Mouse (Mus musculus): ENCODE results near the gene Atf3. TPM values are rescaled to one million over a fixed set of nuclear protein-coding genes. Genes with fewer than 3 reads are reported as not detected.

Atf3 gene
- total RNA-seq, 1 experiment from 2014 or later = 4.8 TPM

DNA sequence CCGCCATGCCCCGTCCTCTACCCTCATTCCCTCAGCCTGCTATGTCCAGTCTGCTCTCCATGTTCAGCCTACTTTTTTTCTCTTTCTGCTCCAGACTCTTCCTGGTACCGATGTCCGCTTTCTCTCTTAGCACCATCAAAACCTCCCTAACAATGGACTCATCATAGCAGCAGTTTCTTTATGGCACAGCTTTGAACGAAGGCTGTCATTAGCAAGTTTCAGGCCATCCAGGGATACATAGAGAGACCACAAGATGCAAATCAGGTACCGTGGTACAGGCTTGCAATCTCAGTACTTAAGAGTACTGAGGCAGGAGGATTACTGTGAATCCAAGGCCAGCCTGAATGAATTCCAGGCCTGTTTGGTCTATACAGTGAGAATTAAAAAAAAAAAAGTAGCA is 25.1 kb downstream of the Atf3 start:
- no peak for DNase-seq

DNA sequence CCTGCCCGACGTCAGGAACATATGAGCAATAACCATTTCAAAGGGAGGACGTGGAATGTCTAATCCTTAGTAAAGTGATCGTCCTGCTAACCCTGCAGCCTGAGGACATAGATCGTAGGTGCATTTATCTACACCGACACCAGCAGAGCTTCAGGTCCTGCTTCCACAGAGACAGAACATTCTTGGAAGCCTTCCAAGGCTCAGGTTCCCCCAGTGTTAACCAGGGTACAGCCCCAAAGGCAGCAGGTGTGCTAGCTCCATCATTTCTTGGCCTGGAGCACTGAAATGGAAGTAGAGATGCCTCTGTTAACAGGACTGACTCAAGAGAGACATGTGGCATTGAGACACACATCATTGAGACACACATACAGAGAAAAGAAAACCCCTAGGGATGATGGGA is 25.6 kb downstream of the Atf3 start:
- DNase-seq = no peak

DNA sequence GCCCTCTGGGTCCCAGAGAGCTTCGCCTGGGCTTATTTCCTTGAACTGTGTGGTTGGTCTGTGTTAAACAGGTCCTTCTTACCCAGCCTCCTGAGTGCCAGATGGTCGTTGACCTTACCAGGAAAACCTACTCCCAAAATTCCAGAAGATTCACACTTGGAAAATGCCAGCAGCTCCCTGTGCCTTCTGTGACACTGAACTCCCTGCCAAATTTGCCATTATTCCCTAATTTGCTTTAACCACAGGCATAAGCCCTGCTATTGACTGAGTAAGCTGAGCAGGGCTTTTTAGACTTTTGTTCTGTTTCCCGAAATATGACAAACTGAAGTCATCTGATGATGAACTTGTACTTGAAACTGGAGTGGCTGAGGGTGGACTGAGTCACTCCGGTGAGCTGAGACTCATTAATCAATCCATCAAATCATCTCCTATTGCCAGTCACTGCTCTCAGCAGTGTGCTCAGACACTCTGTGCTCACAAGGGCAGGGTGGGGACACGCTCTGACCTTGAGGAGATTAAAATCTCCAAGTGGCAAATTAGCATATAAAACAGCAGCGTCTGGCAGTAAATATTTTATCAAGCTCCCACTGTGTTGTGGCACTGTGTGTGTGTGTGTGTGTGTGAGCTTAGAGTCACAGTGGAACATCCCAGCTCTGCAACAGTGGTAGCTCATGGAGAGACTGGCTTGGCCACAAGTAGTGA is 28.0 kb downstream of the Atf3 start:
- no peak for DNase-seq

DNA sequence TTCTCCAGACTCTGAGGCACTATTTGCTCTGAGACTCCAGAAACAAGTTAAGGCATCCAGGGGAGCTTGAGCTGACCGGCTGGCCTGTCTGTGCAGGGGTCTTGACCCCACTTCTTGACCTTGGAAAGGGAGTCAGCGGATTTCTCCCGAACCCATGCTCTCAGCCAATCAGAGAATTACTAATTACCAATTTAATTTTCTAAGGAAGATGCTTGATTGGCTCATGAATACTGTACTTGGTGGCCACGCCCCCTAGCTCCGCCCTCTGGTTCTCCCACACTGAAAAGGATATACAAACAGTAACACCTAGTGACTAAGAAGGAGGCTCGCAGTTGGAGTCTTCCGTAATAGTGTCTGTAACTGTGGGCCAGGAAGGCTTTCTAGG is 31.5 kb downstream of the Atf3 start:
- DNase-seq = no peak

DNA sequence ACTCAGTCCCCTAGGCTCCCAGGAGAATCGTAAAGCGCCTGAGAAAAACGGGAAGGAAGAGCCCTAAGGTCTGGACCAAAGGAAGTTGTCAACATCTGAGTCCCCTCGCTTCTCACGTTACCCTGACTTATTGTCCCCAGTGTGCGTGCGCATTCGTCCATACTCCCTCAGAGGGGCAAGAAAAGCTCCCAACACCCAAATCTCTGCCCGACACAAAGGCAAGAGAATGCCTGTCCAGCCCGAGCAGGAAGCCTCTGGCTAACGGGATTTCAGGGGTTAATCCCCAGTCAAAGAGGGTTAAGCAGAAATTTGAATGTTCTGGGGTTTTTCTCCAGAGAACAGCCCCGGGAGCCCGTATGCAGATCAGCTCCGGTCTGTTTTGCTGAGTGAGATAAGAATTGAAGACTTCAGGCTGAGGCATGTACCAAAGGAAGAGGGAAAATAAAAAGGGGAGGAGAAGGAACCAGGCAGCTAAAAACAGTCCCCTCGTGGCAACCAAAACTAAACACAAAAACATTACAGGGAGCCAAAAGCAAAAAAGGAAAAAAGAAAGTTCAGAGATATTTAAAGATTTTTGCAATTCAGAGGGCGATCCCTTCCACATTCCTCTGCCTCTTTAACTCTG is 32.0 kb downstream of the Atf3 start:
- DNase-seq = no peak

DNA sequence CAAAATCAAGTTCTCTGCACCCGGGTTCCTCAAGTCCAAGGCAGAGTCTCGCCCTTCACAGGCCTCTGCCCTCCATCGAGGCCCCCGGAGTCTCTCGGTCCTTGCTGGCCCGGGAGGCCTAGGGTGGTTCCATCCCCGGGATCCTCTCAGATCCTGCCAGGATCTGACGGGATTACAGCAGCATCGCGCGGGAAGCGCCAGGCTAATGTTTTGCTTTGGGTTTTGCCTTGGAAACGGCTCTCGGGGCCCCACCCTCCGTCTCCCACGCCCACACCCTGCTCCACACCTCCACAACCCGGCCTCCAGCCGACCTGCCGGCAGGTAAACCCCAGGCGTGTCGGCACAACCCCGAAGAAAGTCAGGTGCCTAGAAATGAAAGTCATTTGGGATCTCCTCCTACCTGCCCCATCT is 33.0 kb downstream of the Atf3 start:
- peak; percentile 48 for DNase-seq

DNA sequence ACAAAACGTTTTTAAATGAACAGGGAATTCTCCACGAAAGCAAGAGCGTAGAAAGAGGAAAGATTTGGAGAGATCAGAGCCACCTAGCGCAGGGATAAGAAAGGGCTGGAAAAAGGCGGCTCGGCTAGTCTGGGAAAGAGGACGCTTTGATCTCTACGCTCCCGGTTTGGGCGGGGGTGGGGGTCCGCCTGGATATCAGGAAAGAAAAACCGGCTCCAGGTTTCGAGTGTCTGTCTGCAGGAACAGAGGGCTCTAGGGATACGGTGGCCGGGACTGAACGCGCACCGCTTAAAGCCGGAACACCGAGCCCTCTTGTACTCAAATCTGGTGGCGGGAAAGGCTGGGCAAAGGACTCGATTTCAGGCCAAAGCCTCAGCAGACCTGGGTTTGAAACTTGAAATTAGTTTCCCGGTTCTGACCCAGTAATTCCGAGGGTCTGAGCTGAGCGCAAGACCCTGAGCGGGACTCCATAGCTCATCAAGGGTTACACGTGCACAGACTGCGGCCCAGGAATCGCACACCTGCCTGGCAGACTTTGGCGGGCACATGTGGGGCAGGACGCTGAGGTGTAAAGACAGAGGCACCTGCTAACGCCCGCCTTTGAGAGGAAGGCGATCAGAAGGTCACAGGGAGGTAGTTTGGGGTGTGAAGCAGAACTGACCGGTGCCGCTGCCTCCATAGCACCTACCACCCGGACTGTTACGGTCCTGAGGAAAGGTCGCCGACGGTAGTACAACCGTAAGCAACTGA is 33.6 kb downstream of the Atf3 start:
- DNase-seq = peak; percentile 36

DNA sequence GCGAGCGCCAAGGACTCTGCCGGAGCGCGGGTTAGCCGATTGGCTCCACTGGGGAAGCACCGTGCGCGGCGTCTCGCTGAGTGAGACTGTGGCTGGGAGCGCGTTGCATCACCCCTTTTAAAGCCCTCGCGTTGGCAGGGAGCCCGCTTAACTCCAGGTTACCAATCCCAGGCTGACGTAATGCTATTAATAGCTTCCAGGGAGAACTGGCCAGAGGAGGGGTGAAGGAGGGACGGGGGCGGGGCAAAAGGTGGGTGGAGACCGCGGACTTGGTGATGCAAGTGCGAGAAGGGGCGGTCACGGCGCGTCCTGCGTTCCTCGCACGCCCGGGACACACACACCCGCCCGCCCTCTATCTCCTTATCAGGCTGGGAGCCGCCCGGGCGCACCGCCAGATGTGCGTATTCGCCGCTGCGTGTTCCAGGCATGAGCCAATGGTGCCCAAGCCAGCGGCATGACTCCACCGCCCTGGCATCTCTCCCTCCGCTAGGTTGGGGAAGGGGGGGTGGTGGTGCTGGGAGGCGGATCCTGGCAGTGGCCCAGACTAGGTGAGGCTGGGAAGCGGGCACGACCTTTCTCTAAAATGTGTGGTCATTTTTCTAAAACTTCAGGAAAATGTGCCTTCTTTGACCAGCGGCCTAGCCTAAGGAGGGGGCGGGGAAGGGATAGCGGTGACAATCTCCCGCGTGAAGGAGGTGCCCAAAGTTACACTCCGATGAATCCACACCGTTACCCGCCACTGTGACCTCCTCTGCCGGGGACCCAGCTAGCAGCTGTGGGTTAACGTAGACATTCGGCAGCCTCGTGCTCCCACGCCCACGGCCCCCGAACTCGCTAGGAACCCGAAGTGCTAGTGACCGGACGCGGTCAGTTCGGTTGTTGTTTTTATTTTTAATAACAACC is 34.4 kb downstream of the Atf3 start:
- DNase-seq = peak; percentile 100

DNA sequence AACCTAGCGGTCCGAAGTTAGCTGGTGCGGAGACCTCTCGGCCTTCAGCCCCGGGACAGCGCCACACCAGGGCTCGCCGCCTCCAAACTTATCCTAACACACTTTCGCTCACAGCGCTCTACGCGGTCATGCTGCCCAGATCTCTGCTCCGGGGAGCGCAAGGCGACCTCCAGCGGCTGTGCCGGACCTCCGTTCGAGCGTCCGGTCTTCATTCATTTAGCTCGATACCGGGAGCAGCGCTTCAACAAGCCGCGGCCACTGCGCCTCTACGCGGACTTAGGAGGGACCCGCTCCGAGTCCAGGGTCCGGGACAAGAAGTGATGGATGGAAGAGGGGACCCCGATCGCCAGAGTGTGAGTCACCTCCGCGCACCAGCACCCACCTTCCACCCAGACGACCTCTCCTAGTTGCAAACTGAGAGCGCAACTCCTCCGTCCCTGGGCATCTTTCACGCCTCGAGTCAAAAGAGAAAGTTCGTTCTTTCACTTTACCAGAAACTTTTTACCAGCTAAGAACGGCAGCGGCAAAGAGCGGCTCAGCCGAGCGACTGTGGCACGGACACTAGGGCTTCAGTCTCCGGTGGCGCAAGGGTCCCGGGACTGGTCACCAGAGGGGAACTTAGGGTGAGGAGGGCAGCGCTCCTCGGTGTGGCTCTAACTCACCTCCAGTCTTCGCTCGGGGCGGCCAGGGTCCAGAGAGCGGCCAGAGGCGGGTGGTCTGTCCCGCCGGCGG is 35.2 kb downstream of the Atf3 start:
- DNase-seq = peak; percentile 79

DNA sequence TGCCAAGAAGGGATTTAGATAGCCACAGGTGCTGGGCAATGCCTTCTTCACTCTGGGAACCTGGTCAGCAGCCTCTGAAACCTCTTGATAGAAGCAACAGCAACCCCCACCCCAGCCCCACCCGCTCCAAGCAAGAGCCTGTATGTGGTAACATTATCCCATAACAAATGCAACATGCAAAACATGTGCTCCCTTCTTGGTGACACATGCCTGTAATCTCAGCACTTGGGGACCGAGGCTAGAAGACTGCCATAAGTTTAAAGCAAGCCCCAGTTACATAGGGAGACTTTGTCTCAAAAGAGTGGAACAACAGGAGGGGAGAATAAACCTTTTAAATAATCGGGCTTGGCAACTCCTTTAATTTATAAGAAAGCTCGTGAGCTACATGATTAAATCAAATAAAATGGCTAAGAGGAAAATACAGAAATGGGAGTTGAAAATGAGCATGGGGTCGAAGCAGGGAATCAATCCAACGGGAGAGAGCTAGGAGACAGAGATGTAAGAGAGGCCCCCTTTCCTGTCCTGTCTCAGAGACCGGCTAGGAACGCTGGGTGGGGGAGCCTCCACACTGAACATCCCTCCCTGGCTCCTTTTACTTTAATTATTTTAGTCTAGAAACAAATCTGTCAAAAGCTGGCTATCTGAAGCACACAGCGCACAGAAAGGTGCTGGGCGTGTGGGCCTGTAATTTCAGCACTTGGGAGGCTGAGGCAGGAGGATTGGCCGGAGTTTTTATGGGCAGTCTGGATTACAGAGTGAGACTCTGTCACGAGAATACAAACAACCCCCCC is 36.2 kb downstream of the Atf3 start:
- no peak for DNase-seq

DNA sequence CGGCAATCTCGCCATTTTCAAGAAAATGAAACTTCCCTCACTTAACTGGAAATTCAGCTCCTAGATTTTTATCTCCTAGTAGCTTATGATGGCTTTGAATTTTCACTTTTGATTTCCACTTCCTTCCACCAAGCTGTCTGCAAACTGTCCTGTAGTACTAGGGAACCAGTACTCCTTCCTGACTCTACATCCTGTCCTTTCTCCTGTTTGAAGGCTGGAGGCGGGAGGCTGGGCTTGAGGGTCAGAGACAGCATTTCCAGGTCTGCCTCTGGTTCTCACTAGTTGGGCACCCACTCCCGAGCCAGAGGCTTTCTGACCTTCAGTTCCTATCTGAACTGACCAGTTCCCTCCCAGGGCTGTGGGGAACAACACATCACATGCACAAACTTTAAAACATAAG is 37.4 kb downstream of the Atf3 start:
- DNase-seq = peak; percentile 34

DNA sequence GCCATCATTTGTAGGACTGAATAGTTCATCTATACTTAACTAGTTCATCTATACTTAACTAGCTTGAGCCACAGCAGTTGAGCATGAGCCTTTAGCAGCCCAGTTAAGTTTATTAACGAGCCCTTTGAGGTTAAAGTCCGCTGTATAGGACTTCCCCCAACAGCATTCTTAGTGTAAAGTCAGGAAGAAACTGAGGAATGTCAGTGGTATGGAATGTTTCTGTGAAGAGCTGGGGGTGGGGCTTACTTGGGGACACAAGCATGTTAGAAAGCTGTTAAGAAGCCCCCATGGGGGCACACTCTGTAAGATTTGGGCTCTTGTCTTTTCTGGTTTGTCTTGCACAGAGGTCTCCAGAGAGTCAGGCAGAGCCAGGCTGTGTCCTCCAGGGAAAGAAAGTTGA is 38.0 kb downstream of the Atf3 start:
- DNase-seq = no peak

DNA sequence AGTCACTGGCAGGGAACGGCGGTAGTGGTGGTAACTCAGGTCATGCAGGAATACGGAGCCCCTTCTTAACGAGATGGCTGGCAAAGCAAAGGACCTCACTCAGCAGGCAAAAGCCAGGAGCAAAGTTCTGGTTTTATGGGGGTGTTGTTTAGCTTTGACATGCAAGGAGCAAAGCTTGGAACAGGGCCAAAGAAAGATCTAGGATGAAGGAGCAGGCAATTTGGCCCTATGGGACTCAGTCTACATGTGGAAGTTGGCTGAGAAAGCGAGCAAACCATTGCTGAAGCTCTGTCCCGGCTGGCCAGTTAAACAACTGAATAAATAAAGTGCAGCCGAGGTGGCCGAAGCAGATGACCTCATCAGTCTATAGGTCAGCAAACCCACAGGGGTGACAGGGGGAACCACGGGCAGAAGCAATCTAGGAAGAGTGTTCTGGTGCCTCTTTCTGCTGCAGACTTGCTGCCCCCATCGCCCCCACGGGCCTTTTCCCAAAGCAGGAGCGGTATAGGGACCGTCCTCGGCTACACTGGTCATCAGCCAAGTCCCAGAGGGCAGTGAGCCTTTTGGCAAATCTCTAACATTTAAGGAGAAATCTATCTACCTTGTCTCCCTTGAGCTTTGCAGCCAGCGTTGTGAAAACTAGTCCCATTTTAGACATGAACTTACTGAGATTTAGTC is 39.2 kb downstream of the Atf3 start:
- DNase-seq = no peak

DNA sequence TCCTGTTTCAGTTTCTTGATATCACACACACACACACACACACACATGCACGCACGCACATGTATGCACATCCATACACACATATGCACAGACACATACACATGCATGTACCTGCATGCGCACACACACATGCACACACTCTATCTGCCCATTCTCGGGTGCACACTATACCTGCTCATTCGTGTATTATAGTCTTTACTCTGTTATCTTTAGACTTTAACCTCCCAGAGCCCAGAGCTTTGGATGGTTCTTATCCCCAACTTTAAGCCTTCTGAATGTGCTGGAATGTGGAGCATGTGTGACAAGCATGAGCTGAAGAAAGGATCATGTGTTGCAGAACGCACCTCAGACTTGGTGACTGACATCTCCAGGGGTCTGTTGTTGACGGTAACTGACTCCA is 41.0 kb downstream of the Atf3 start:
- no peak for DNase-seq

DNA sequence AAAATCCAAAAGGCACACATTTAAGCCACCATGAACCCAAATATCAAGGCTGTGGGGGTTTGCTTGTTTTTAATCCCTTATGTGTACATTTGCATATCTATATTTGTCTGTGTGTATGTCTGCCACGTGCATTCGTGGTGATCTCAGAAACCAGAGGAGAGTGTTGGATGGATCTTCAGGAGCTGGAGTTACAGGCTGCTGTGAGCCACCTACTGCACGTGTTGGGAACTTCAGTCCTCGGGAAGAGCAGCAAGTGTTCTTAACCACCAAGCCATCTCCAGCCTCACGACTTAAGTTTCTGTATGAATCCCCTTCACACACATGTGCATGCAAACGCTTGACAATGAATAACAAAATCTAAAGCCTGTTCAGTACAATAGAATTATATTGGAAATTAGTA is 45.4 kb downstream of the Atf3 start:
- DNase-seq = peak; percentile 46

DNA sequence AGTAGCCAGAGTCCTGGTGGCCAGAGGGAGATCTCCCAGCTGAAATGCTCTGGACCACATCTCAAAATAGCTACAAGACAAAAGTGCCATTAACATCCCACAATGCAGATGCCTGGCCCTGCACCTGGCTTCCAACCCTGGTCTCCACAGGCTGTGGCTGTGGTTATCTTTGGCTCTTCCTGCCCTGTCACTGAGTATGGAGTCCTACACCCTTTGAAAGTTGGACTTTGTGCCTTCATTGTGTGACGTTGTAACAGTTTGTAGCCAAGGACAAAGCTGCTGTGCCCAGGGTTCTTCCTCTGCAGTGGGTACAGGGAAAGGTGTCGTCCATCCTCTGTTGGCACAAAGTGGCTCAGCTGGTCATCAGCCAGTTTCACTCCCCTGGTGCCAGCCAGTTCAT is 47.4 kb downstream of the Atf3 start:
- DNase-seq = no peak

DNA sequence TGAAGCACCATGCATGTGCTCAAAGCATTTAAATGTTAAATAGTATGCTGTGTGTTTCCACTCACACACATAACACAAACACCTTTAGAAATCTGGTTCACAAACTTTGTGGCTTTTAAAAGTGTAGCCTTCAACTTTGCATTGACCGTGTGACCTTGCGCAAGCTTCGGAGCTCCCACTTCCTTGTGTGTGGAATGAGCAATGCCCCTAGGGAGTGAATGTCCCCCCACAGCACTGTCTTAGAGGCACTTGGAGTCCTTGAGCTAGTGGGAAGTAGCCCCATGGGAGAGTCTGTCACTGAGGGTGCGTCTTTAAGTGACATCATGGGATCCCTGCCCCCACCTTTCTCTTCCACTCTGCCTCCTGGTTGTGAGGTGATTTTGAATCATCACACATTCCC is 51.6 kb downstream of the Atf3 start:
- DNase-seq = peak; percentile 52

DNA sequence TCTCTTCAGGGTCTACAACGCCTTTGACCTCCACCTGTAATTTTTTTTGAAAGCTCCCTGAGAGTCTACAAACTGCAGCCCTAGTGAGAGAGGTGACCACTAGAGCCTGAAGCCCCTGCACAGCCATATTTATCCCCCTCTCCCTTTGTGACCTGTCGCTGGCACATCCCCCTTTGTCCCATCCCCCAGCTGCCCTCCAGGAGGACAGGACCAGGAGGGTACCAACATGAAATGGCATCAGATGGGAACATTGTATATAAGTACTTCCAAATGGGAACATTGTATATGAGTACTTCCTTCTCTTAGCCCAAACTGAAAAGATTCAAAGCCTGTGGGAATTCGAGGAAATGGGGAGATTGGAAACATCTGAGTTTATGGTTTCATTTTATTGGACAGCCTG is 53.1 kb downstream of the Atf3 start, which contains the start of gene Fam71a:
Fam71a (minus strand) TSS at position 101 of the 400 bp plus-strand sequence.
- no peak for DNase-seq

DNA sequence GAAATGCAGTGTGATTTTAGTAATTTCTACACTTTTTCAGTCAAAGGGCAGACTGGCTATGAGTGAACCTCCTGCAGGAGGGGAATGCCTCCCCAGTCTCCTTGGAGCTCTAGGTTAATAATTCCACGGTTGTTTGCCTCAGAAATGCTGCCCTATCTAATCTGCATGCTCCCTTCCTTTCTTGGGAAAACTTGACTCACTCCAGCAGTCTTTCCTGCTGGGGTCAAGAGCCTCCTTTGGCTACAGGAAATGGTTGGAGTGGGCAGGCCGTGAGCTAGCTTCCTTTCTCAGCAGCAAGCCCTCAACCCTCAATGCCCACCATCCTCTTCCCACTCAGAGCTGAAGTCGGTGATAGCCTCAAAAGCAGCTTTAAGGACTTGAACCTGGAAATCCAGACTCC is 63.5 kb downstream of the Atf3 start:
- DNase-seq = no peak

DNA sequence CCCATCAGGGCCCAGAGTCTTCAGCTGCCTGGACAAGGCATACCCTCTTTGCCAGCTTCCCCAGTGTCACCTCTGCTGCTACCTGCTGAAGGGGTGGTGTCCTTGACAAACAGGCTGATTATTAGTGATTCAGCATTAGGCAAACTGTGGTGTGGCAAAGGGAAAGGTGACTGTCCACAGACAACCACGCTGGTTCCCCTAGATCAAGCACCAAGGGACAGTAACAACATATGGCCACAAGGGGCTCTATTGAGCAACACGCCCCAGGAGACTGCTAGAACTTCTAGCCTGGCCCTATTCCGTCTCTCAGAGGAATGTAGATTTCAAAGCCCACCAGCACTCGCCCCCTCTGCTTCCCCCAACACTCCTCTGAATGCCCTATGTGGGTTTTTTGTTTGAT is 64.8 kb downstream of the Atf3 start:
- DNase-seq = peak; percentile 62

Measured in adrenal gland, postnatal 14 days (tissue).